Mouse (Mus musculus): ENCODE measurements at regions not wholly inside any gene's neighbourhood (a gene's known extent, or its start where the extent isn't known, plus 50 kb on each side); places are given as distances from the start of the nearest gene placed in this dataset.

DNA sequence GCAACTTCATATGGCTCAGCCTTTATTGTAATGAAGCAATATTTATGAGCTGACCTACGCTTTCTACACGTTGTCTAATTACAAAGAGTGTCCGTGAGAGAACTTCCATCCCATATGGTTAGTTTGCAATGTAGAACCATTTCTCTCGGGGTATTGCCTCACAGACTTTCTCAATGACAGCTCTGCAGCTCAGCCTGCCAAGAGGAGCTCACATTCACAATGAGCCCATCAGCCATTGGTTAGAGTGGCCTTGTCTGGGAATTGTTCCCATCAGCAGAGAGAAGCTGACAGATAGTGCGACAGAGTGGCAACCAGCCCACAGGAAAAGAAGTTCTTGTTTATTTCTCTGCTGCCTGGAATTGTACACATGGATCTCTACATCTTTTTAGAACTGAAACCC is 409.7 kb downstream of the Zfp704 start:
- DNase-seq (ENCODE audit: low read depth, low spot score): no peak

DNA sequence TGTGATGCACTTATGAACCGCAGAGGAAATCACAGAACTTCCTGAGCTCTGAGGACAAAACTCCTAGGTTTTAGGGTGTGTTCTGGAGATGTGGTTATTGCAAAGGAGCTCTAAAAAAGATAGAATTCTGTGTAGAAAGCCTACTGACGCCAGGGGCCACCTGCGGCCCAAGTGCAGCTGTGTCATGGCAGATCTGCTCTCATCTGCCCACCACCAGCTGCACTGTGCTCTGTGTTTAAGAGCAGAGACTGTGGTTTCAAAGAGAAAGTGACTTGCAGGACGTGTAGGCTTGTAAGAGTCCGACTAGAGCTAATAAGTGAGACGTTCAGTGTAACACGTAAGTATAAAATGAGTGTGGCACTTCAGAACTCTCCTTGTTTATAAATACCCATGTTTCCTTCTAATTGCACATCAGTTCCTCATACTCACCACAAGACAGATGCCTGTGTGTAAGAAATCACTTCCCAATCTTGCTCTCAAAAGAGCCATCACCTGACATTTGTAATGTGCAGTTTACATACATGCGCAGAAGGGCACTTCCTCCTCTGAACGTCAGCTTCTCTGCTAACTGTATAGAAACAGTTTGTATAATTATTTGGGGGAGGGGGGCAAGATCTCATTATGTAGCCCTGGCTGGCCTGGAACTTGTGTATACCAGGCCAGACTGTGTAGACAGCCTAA is 411.1 kb downstream of the Zfp704 start:
- DNase-seq (ENCODE audit: low read depth, low spot score): no peak

DNA sequence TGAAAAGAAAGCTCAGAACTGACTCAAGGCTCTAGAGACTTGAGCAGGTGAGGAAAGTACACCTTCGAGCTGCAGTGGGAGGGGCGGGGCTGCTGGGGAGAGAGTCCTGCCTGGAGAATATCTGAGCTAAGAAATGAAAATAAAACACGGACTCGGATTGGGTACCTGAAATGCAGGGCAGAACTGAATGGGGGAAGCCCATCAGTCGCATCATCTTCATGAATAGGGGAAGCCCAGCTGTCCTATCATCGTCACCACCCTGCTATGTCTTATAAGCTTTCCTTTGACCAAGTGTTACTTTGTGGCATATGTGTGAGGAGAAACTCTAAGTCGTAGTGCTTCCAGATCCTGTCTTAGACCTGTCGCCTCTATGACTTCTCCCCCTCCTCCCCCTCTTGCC is 414.1 kb downstream of the Zfp704 start:
- no peak for DNase-seq (ENCODE audit: low read depth, low spot score)

DNA sequence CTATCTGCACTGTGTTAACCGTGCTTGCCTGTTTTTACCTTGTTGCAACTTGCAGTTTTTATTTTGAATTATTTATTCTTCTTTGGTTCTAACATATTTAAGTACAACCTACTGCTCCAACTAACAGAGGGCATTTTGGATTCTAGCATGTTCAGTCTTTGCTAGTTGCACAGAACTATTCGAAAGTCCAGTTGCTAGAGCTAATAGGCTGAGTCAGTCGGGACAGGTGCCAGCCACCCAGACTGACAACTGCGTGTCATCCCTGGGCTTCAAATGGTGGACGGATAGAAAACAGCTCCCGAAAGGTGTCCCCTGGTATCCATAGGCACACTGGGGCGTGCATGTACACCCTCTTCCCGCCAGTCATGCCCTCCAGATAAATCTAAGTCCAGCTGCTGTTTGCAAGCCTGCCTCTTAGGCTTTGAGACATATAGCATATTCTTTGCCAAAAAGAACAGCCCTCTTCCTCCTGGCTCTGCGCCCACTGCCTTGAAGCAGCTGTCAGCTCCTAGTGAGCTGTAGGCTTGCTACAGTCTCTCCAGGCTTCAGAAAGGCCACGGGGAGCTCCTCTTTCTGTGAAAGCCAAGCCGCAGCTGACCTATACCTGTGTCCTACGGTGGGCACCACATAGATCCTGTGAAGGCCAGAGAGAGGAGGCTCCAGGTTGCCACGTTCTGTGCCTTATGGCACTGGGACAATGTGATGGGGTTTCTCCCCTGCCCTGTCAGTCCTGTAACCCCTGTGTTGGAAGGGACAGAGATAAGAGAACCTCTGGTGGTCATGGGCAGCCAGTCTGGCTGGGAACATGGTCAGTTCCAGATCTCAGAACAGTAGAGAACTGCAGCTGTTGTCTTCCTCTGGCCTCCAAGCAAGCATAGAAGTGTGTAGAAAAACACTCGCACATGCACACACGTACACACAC is 420.3 kb downstream of the Zfp704 start:
- no peak for DNase-seq (ENCODE audit: low read depth, low spot score)

DNA sequence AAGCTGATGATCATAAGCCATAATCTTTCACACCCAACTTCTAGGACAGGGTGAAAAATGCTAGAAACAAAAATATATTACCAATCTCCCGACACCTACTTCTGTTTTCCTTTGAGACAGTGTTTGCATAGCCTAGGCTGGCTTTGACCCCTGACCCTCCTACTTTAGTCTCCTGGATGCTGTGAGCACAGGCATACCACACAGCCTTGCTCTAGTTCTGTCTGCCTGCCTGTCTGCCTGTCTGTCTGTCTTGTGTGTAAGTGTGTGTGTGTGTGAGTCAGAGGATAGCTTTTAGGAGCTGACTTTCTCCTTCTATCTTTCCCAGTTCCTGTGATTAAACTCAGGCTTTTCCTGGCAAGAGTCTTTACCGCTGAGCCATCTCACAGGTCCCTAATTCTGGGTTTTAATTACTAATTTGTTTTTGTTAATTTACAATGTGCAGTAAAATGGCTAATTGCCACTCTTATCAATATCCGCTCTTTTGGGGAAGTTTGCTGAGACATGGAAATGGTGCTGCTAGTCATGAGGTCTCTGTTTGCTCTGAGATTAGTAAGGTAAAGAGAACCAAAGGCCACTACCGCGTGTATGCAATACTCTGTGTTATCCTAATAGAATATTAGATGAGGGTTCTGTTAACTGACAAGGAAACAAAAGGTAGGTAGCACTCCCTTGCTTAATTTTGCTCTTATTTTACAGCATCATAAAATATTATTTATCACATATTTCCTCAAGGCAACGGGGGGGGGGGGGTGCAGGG is 423.3 kb downstream of the Zfp704 start:
- DNase-seq (ENCODE audit: low read depth, low spot score): no peak

DNA sequence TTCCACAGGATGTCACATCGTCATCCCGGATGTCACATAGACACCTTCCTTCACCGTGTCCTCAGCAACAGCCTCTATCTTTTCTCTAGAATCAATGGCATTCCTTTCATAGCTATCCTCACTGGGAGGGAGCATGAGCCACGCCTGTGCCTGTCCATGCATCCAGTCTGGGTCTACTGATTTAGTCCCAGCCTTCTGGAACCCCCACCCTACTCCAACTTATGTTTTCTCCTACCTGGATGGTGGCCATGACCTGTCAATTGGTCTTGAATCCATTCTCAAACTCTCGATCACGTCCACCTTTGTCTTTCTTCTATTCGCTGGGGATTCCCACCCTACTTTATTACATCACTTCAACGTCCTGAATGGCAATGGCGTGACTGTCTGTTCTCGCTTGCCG is 428.3 kb downstream of the Zfp704 start:
- DNase-seq (ENCODE audit: low read depth, low spot score): peak; percentile 37

DNA sequence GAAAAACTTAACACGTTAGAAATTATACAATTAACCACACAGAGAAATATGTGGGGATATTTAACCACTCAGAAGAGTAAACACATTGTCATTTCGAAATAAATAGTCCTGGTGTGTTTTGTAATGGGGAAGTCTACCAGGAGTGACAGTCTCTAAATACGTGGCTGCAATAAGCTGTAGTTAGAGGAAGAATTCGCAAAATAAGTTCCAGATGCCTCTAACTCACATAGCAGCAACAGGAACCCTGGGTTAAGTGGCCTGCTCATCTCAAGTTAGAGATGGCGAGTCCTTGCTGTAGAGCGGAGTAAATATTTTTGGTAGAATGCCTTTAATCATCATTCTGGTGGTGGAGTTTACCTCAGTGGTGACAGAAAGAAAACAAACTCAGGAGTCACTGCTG is 430.2 kb downstream of the Zfp704 start:
- DNase-seq (ENCODE audit: low read depth, low spot score): no peak

DNA sequence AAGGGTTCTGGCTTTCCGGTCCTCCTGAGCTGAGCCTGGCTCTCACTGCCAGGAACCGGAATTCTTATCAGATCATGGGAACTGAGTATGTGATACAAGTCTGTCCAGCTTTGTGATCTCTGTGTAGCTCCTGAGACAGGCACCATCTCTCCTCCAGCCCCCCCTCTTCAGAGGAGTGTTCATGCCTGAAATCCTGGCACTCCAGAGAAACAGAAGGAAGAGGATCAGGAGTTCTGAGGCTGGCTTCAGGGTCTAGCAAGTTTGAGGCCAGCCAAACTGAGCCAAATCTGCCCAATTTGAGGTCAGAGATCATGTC is 435.4 kb downstream of the Zfp704 start:
- DNase-seq (ENCODE audit: low read depth, low spot score): no peak

DNA sequence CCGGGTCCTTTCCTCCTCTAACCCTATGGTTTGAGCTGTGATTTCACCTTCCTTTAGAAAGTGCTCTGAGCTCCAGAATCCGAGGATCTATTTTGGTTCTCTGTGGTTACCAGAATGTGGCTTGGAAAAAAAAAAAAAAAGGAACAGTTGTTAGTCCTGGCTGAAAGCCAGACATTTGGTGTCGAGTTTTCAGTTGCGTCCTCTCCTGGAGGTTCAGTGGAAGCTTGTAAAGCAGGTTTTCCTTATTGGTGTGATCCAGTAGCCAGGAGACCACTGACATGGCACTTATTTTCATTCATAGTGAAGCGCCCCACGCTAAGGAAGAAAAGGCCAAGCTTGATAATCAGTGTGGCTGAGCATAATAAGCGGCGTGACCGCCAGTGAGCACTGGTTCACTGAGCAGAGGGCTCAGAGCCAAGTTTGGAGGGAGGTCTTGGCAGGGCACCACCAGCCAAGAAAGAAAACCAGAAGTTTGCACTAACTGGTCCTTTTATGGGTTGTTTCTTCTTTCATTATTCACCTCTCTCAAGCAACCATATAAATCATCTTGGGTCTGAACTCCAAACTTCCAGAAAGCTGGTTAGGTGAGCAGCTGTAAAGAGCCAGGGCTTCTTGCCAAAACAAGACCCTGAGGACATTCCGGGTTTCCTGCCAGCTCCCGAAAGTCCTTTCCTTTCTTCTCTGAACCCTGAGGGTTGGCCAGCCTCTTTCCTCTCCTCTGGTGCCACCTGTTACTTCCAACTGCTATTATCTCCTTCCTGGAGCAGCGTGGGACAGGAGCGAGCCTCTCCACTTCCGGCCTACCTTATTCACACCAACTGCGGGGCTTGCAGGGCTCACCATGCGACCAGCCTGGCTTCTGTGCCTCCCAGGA is 436.0 kb downstream of the Zfp704 start:
- DNase-seq (ENCODE audit: low read depth, low spot score): no peak

DNA sequence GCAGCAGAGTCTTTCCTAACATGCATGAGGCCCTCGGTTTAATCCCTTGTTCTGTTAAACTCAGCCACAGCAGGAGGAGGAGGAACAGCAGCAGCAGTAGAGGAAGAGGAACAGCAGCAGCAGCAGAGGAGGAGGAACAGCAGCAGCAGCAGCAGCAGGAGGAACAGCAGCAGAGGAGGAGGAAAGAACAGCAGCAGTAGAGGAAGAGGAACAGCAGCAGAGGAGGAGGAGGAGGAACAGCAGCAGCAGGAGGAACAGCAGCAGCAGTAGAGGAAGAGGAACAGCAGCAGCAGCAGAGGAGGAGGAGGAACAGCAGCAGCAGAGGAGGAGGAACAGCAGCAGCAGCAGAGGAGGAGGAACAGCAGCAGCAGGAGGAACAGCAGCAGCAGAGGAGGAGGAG is 437.9 kb downstream of the Zfp704 start:
- DNase-seq (ENCODE audit: low read depth, low spot score): no peak

DNA sequence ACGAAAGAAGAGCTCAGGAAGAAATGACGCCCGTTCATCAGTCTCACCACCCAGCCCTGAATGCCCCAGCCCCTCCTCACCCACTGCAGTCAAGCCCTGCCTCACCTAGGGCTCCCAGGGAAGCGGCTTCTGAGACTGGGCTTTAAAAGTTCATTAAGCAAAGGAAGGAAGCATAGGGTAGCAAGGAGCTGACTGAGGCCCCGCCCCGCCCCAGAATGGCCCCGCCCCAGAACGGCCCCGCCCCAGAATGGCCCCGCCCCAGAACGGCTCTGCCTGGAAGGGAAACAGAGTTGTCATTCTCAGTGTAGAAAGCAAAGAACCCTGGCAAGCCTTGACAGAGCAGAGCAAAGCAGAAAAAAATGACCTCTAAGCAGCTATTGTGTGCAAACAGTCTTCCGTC is 440.9 kb downstream of the Zfp704 start:
- no peak for DNase-seq (ENCODE audit: low read depth, low spot score)

DNA sequence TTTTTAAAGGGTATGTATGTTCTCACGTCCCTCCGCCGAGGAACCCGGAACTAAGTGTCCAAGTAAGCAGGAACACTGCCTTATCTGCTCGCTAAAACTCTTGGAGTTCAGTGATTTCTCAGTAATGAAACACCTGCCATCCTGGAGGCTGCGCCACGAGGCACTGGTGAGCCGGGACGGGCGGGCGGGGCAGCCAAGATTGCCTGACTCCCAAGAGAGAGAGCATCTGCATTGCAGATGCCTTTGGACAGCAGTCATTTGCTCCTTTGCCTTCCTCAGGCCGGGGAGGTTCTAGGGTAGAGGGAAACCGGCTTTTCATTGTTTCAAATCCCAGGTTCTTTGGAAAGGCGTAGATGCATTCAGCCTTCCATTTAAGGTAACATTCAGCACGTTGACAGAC is 450.8 kb downstream of the Zfp704 start:
- DNase-seq (ENCODE audit: low read depth, low spot score): peak; percentile 66

DNA sequence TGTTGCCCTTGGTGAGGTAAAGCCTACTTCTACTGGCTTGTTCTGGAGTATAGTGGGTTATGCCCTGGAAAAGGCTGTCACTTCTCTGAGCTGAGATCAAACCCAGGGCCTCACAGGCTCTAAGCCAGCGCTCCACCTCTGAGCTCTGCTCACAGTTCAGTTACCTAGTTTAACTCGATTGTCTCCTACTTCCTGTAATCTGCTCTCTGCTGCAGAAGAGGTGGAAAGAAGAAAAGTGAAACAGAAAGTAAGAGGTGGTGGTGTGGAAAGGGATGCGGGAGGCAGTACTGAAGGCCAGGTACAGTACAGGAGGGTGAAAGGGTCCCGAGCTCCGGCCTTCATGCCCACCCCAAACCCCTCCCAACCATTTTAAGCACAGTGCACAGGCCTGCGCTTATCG is 455.7 kb downstream of the Zfp704 start:
- no peak for DNase-seq (ENCODE audit: low read depth, low spot score)

DNA sequence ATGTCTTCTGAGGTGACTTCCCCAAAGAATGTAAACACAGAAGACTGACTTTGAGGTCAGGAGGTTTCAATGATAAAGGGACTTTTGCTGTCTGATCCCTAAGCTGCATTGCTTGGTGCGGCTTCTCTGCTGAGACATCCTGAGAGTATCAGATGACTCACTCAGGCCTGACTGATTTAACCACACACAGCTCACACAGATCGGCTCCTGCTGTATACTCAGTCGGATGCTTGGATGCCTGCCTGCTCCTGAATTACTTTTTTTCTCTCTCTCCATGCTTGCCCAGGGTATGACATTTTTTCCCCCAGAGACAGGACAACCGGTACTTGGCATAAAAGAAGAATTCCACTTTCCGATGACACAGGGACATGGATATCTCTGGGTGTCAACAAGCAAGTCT is 456.2 kb downstream of the Zfp704 start:
- DNase-seq (ENCODE audit: low read depth, low spot score): no peak

DNA sequence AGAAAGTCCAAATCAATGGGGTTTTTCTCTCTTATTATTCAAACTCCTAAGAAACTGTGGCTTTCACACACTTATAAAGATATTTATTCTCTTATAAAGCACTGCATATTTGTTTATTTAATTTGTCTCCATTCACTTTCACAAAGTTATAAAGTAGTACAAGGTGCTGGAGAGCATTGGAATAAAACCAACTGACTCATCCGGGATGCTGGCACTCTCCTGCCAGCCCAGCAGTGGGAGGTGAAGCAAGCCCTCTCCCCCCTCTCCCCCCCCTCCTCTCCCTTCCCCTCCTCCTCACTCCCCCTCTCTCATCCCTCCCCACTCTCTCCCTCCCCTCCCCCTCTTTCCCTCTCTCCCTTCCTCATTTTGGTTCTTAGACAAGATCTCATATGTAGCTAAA is 457.6 kb downstream of the Zfp704 start:
- no peak for DNase-seq (ENCODE audit: low read depth, low spot score)

DNA sequence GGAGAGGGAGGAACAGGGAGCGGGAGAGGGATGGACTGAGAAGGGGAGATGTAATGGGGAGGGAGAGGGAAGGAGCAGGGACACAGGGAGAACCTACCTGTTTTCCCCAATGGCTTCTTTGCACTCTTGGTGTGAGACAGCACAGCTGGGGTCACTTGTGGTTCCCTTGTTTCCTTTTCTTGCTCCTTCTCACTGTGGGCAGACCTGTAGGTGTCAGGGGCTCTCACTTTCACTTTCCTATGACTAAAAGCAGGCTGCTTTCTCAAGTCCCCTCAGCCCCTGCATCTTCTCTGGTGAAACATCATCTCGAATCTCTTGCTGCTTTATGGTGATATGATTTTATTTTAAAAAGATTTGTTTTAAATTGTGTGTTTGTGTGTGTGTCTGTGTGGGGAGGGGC is 458.3 kb downstream of the Zfp704 start:
- DNase-seq (ENCODE audit: low read depth, low spot score): no peak

DNA sequence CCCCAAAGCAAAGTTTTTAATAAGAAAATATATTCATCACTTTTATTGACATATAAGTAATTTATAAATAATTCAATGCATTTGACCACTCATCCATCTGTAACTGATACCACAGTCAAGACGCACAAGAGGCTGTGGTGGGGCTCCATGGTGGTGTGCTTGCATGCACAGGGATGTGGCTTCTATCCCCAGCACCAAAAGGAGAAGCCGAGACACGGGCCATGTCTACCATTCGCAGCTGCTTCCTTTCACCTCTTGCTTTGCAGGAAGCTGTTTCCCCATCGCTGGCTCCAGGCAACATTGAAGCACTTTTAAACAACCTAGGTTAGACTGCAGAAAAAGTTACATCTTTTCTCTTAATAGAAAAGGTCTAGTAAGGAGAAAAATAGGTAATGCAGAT is 461.3 kb downstream of the Zfp704 start:
- no peak for DNase-seq (ENCODE audit: low read depth, low spot score)

DNA sequence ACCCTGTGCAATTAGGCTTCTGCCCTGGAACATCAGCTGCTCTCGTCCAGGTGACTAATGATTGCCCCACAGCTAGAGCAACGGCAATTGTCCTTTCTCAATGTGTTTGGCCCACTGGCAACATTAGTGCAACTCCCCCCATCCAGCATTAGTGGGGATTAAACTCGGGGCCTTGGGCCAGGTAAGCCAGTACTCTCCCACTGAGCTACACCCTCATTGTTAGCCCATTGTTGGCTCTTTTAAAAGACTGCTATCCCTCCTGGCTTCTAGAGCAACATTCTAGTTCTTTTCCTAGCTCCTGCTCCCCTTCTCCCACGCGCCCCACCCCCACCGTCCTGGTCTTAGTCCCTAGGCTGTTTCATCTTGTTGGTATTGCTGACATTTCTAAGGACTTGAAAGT is 463.4 kb downstream of the Zfp704 start:
- DNase-seq (ENCODE audit: low read depth, low spot score): no peak

DNA sequence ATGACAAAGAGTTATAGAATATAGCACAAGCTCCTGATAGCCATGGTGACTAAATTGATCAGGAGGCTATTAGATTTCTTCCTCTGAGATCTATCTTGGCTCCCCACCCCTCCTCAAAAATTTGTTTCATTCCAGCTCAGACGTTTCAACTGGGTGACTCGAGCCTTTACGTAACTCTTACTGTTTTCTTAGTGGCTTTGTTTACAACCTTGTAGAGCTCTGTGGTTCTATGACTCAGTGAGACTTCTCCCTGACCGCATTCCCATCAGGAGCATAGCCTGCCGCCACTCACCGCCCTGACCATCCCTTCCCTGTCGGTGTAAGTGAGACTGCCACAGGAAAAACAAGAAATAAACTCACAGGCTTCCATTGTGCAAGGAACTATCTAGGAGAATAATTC is 464.3 kb downstream of the Zfp704 start:
- no peak for DNase-seq (ENCODE audit: low read depth, low spot score)

DNA sequence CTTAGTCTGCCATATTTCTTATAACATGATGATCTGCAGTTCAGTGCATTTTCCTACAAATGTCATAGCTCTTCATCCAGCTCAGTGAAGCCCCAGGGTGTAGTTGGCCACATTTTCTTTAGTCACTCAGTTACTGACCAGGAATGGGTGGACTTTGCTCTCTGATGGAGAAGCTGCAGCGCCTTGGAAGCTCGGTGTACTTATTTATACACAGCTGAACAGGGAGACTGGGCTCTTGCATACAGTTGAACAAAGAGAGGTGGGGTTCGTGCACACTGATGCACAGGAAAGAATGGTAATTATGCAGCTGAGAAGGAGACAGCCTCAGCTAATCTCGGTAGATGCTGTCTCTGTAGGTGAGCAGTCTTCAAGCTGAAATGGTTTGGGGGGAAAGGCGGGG is 468.0 kb downstream of the Zfp704 start:
- DNase-seq (ENCODE audit: low read depth, low spot score): no peak

DNA sequence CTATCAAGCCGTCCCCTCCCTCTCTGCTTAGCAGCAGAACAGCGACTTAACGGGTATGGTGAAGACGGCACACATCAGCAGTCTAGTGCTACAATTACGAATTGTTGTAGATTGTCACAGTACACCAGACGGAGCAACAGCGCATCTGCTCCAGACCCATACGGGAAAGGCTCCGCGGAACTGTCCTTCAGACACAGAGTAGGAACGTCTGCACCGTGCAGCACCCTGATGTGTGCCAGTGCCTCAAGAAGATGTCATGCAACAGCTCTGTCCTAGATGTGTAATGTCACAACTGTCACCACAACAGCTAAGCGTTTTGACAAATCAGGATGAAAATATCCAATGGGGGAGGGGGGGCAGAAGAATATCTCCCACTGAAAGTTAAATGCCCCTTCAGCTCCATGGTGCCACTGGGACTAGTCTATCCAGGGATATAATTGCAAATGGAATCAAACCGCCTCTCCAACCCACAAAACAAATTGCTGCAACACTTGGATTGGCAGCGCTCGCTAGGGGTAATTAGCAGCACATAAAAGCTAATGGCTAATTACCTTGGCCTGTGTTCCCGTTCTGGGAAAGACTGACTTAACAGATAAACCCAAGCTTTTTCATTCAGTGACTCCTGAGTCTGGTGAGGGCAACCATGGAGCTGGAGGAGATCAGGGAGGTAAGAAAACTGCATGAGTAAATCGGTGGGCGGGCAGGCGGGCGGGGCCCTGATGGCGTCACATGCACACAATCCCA is 472.6 kb downstream of the Zfp704 start:
- no peak for DNase-seq (ENCODE audit: low read depth, low spot score)

Data from R1 (cell line).